Comparison of ENCODE assay signal across 8 mouse cellular contexts in the genomic region with DNA sequence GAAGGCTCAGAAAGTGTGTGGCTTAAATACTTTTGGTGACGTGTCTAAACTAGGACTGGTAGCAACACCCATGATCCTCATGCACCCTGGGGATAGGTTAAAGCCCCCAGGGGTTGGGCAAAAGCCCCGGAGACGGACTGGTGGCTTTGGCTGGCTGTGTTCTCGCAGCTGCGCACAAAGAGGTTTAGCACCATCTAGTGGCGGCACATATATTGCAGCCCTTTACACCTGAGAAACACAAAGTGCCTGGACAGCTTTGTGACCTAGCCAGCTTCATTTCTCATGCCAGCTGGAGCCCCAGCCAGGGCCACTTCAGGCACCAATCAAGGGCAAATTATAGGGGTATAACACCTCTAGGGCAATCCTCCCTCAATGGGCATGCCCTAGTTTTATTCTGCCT. TPM values are rescaled to one million over a fixed set of nuclear protein-coding genes. Genes with fewer than 3 reads are reported as not detected.
DNase-seq lines count a peak whose midpoint lies in the region; TF ChIP-seq lines count a peak whose summit lies in the region.
"Not testable (repeated sequence)": the region's sequence is repeated elsewhere in the genome, so short reads cannot be mapped to it uniquely, and the experiment has no call there.

No protein-coding gene starts in this region.

- H3K4me3 ChIP-seq in cortical plate, adult 2 months (ENCODE audit: insufficient read depth, low read length), result not testable (repeated sequence)

- H3K4me1 ChIP-seq in cortical plate, adult 2 months (ENCODE audit: control insufficient read depth, insufficient read depth, low read length), result not testable (repeated sequence)

- TF ChIP-seq POLR2A in cortical plate, adult 2 months (IDR thresholded peaks at IDR 0.05; ENCODE audit: extremely low read depth, insufficient read depth, low read length), result not testable (repeated sequence)

- peak; percentile 59 for TF ChIP-seq CTCF in cortical plate, adult 2 months (IDR thresholded peaks at IDR 0.05; ENCODE audit: extremely low read depth, insufficient read depth, low read length)

- H3K27ac ChIP-seq in cortical plate, adult 2 months (ENCODE audit: insufficient read depth, low read length), result not testable (repeated sequence)

- DNase-seq in ZHBTc4 (ENCODE audit: low read depth, low spot score), result peak; percentile 89
- peak; percentile 85 for DNase-seq in gastrocnemius, postnatal 10 days
- peak; percentile 92 for DNase-seq in induced T-regulatory cell, adult 2 months (ENCODE audit: low read depth)
- peak; percentile 84 to 88 for DNase-seq in left cerebral cortex, adult 18-20 months (ENCODE audit: low spot score in 2 of 2)
- peak; percentile 95 for DNase-seq in lung, postnatal 36 days
- peak; percentile 78 for DNase-seq in right cerebral cortex, adult 18-20 months
- peak; percentile 63 to 80 for DNase-seq in urinary bladder, adult 18-20 months (ENCODE audit: low spot score in 2 of 2)

RNA-seq across cellular contexts. Expression of a gene that starts 1.1 kb away (rescaled TPM):
- polyA plus RNA-seq in cortical plate, adult 2 months (2012; rRNA removed), result 0.15 and 0.17 TPM in 2 replicates
- under 1 TPM; 0.07 to 0.14 TPM for total RNA-seq in gastrocnemius, postnatal 10 days (2021)
- total RNA-seq in left cerebral cortex, adult 18-20 months (2021), result under 1 TPM; 0.26 to 0.52 TPM

RNA-seq across cellular contexts. Expression of a gene that starts 1.9 kb away (rescaled TPM):
- 16.9 and 18.2 TPM in 2 replicates for polyA plus RNA-seq in cortical plate, adult 2 months (2012; rRNA removed)
- total RNA-seq in gastrocnemius, postnatal 10 days (2021), result not detected
- total RNA-seq in left cerebral cortex, adult 18-20 months (2021), result 1 to 10 TPM; 2.3 to 2.4 TPM

RNA-seq across cellular contexts. Expression of a gene that starts 5.6 kb away (rescaled TPM):
- 0.25 and 0.45 TPM in 2 replicates for polyA plus RNA-seq in cortical plate, adult 2 months (2012; rRNA removed)
- under 1 TPM; 0.16 to 0.61 TPM for total RNA-seq in gastrocnemius, postnatal 10 days (2021)
- total RNA-seq in left cerebral cortex, adult 18-20 months (2021), result under 1 TPM in 1 of 2 experiments, not detected in 1; 0.33 TPM

RNA-seq across cellular contexts. Expression of a gene that starts 14.7 kb away (rescaled TPM):
- polyA plus RNA-seq in cortical plate, adult 2 months (2012; rRNA removed), result 9.1 and 9.2 TPM in 2 replicates
- 10 to 100 TPM; 13.4 to 15.2 TPM for total RNA-seq in gastrocnemius, postnatal 10 days (2021)
- 10 to 100 TPM; 10.7 to 11.6 TPM for total RNA-seq in left cerebral cortex, adult 18-20 months (2021)

RNA-seq across cellular contexts. Expression of a gene that starts 14.7 kb away (rescaled TPM):
- 117 TPM in 2 replicates for polyA plus RNA-seq in cortical plate, adult 2 months (2012; rRNA removed)
- 10 to 100 TPM; 33.2 to 33.3 TPM for total RNA-seq in gastrocnemius, postnatal 10 days (2021)
- total RNA-seq in left cerebral cortex, adult 18-20 months (2021), result 10 to 100 TPM; 86.9 to 88.7 TPM
